Mouse (Mus musculus) yolk sac, embryonic 10.5 days (tissue): Measurements from ENCODE around the gene Upk1b.
"Not testable (repeated sequence)": the region's sequence is repeated elsewhere in the genome, so short reads cannot be mapped to it uniquely, and the experiment has no call there.

ENCODE experiments used
- DNase-seq: peaks from one replicate; pipeline ENCODE4 v3.0.0-alpha.2; 2017; ENCODE audit warnings: low spot score

Upk1b gene

GRCm38 (mm10) chr16:38800091-38800490 is at the start of gene Upk1b:
Upk1b (minus strand) TSS chr16:38800328.
- DNase-seq: peak; percentile 60

GRCm38 (mm10) chr16:38828649-38829048 is 28.5 kb upstream of the Upk1b start, which contains the start of gene 4930435E12Rik:
4930435E12Rik (minus strand) TSS chr16:38828749.
- DNase-seq: no peak

GRCm38 (mm10) chr16:38812521-38812920 is 12.4 kb upstream of the Upk1b start:
- DNase-seq: peak; percentile 44

- DNase-seq: no peak
Measured at GRCm38 (mm10) chr16:38810196-38810595, 10.1 kb upstream of the Upk1b start.

GRCm38 (mm10) chr16:38807796-38808195 is 7.7 kb upstream of the Upk1b start:
- DNase-seq: not testable (repeated sequence)

GRCm38 (mm10) chr16:38798957-38799450 is 1.1 kb downstream of the Upk1b start:
- DNase-seq: no peak

- DNase-seq: peak; percentile 44
Measured at GRCm38 (mm10) chr16:38793120-38793519, 7.0 kb downstream of the Upk1b start.

GRCm38 (mm10) chr16:38789966-38790365 is 10.2 kb downstream of the Upk1b start:
- no peak for DNase-seq

GRCm38 (mm10) chr16:38789016-38789415 is 11.1 kb downstream of the Upk1b start:
- no peak for DNase-seq

- no peak for DNase-seq
Measured at GRCm38 (mm10) chr16:38785301-38785700, 14.8 kb downstream of the Upk1b start.

- no peak for DNase-seq
Measured at GRCm38 (mm10) chr16:38782524-38783067, 17.5 kb downstream of the Upk1b start.

GRCm38 (mm10) chr16:38781946-38782345 is 18.2 kb downstream of the Upk1b start:
- DNase-seq: no peak

- DNase-seq: no peak
Measured at GRCm38 (mm10) chr16:38780960-38781572, 19.1 kb downstream of the Upk1b start.

GRCm38 (mm10) chr16:38776342-38776741 is 23.8 kb downstream of the Upk1b start:
- no peak for DNase-seq

- DNase-seq: no peak
Measured at GRCm38 (mm10) chr16:38774964-38775746, 25.0 kb downstream of the Upk1b start.

- DNase-seq: peak; percentile 13
Measured at GRCm38 (mm10) chr16:38772906-38773496, 27.1 kb downstream of the Upk1b start.

- no peak for DNase-seq
Measured at GRCm38 (mm10) chr16:38771145-38771544, 29.0 kb downstream of the Upk1b start.

- DNase-seq: no peak
Measured at GRCm38 (mm10) chr16:38769529-38769928, 30.6 kb downstream of the Upk1b start.

- DNase-seq: no peak
Measured at GRCm38 (mm10) chr16:38768386-38768785, 31.7 kb downstream of the Upk1b start.

- DNase-seq: no peak
Measured at GRCm38 (mm10) chr16:38767761-38768160, 32.4 kb downstream of the Upk1b start.

GRCm38 (mm10) chr16:38766671-38767070 is 33.5 kb downstream of the Upk1b start:
- no peak for DNase-seq

- no peak for DNase-seq
Measured at GRCm38 (mm10) chr16:38763508-38763907, 36.6 kb downstream of the Upk1b start.

- DNase-seq: no peak
Measured at GRCm38 (mm10) chr16:38762401-38762800, 37.7 kb downstream of the Upk1b start.
